Mouse (Mus musculus) stomach, embryonic 16.5 days (tissue): ENCODE measurements around the gene Ehmt1. TPM values are rescaled to one million over a fixed set of nuclear protein-coding genes. Genes with fewer than 3 reads are reported as not detected.

ENCODE experiments used
- ATAC-seq: fragments of 200-750 bp; cut with Nextera tagmentation; 2 replicates; pipeline ENCODE4 v1.8.0; 2017; ENCODE audit warnings: moderate number of reproducible peaks, moderate TSS enrichment; ENCODE audit not compliant: insufficient read depth, low FRiP score
- H3K27ac ChIP-seq: fragments of 300-500 bp; sonication (generic); 2 replicates; pipeline ENCODE4 v1.5.1; 2014; ENCODE audit warnings: low read length
- H3K27me3 ChIP-seq: fragments of 300-500 bp; sonication (generic); 2 replicates; pipeline ENCODE4 v1.6.1; 2014; ENCODE audit warnings: low read length, control low read depth, mixed read lengths; ENCODE audit not compliant: control insufficient read depth, insufficient read depth
- H3K36me3 ChIP-seq: fragments of 300-500 bp; sonication (generic); 2 replicates; pipeline ENCODE4 v1.6.1; 2014; ENCODE audit warnings: low read length; ENCODE audit not compliant: control insufficient read depth, insufficient read depth
- H3K4me1 ChIP-seq: fragments of 300-500 bp; sonication (generic); 2 replicates; pipeline ENCODE4 v1.6.1; 2014; ENCODE audit warnings: low read length, control low read depth, mixed read lengths; ENCODE audit not compliant: control insufficient read depth, insufficient read depth
- H3K4me2 ChIP-seq: fragments of 300-500 bp; sonication (generic); 2 replicates; pipeline ENCODE4 v1.6.1; 2014; ENCODE audit warnings: low read depth, low read length, mixed read lengths
- H3K4me3 ChIP-seq: fragments of 300-500 bp; sonication (generic); replicated peaks from 2 replicates; pipeline ENCODE4 v1.5.1; 2014; ENCODE audit warnings: mild to moderate bottlenecking, low read length
- H3K9ac ChIP-seq: fragments of 300-500 bp; sonication (generic); 2 replicates; pipeline ENCODE4 v1.6.1; 2014; ENCODE audit warnings: low read length
- H3K9me3 ChIP-seq: fragments of 300-500 bp; sonication (generic); replicated peaks from 2 replicates; pipeline ENCODE4 v1.6.1; 2016; ENCODE audit warnings: low read length, control low read depth; ENCODE audit not compliant: control insufficient read depth
- WGBS: fragments of 180-500 bp; shearing (Covaris S2); extraction: QIAGEN DNeasy Blood & Tissue Kit; methylation state at CpG from one replicate; pipeline ENCODE4 v1.1.7; 2014; 5-methylcytosine and 5-hydroxymethylcytosine counted together
- polyA plus RNA-seq: library from polyadenylated mRNA; unstranded; fragments of >200 nt; fragmentation: Nextera tagmentation; extraction: Ambion mirVana; gene quantifications from 2 replicates; pipeline ENCODE4 v1.2.1, GENCODE M21; 2015

Ehmt1 gene
- polyA plus RNA-seq, 1 experiment from 2014 or later = 66.6 TPM

DNA sequence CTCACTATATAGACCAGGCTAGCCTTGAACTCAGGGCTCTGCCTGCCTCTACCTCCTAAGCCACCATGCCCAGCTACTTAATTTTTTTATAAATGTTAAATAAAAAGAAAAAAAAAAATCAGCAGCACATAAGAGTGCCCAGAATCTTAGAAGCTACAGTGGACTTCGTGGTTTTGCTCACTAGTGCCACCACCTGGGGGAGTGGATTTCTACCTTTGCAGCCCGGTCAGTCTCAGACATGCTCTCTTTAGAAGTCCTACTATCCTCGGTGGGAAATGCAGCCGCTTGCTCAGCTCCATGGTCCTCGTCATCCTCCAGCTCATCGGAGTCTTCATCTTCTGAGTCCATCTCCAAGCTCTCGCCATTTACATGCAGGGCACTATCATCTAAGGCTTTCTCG, 56.4 kb downstream of the Ehmt1 start:
- no peak for ATAC-seq
- H3K36me3 ChIP-seq = peaks cover 8% of the 10 kb centered on the region

DNA sequence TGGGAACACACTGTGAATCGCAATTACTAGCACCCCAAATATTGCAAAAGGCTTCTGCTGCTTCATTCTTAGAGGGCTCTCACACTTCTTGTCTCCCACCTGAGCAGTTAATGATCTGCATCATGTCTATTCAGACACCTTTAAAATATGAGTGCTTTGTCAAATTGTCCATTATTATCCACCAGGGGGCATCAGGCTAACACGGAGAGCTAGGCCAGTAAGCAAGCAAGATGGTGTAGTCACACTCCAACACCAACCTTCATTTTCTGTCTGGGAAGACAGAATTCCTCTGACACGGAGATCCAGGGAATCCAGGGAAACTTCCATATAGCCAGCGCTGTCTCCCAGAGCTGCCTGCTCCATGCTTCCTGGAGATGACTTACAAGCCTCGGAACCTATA, 67.0 kb downstream of the Ehmt1 start:
- H3K4me1 ChIP-seq = no peaks in the 10 kb centered on the region
- no peak for ATAC-seq
- 72% methylated on average over 5 of the region's 5 CpGs for WGBS
- H3K36me3 ChIP-seq = peaks cover 6% of the 10 kb centered on the region
- H3K9me3 ChIP-seq = no peaks in the 10 kb centered on the region
- H3K4me2 ChIP-seq = no peak overlapping the region
- no peaks in the 10 kb centered on the region for H3K27me3 ChIP-seq
- no peak overlapping the region for H3K27ac ChIP-seq
- H3K4me3 ChIP-seq = no peak overlapping the region
- H3K9ac ChIP-seq = no peak overlapping the region

More for the DNA sequence above, 56.4 kb downstream of the Ehmt1 start:
- Histone ChIP-seq H3K9me3 (no peaks in the 10 kb centered on the region), H3K27ac (no peak overlapping the region), H3K4me2 (no peak overlapping the region), H3K4me1 (no peaks in the 10 kb centered on the region), H3K27me3 (no peaks in the 10 kb centered on the region), H3K9ac (no peak overlapping the region), H3K4me3 (no peak overlapping the region)
- WGBS = 89% methylated on average over 8 of the region's 8 CpGs

DNA sequence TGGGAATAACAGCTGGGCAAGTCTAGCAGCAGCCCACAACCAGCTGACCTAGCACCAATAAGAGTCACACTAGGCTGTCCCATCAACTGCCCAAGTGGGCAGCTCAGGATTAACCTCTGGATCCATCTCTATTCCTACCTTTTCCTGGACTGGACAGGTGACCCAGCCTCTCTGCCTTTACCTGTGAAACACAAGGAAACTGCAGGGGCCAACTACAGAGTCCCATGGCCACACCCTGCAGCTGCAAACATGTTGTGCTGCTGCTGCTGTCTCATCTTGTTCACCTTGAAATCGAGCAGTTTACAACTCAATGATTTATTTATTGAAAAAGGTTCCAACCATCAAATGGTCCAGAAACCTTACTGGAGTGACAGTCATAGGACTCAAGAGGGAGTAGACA, 72.9 kb downstream of the Ehmt1 start:
- no peak for ATAC-seq
- no peak overlapping the region for H3K27ac ChIP-seq
- H3K27me3 ChIP-seq = no peaks in the 10 kb centered on the region
- no peak overlapping the region for H3K4me3 ChIP-seq
- H3K9me3 ChIP-seq = no peaks in the 10 kb centered on the region
- 74% methylated on average over 1 of the region's 1 CpGs for WGBS
- no peaks in the 10 kb centered on the region for H3K4me1 ChIP-seq
- no peak overlapping the region for H3K4me2 ChIP-seq
- H3K36me3 ChIP-seq = peaks cover 4% of the 10 kb centered on the region
- no peak overlapping the region for H3K9ac ChIP-seq

DNA sequence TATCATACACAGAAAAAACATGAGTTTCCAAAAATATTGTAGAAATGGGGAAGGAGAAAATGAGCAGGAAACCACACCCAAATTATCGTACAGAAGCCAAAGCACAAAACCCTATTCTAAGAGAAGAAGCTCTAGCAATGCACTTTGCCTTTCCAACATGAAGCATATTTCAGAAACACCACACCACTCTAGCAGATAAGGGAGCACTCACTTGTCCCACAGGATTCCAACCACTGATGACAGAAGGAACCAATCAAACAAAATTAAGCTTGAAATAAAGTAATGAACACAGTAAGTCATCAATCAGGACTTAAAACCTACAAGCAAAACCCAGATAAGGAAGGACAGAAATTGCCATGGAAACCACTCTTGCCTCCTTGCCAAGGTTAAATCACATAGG, 74.2 kb downstream of the Ehmt1 start:
- WGBS = 71% methylated on average over 1 of the region's 1 CpGs
- Histone ChIP-seq H3K36me3 (peaks cover 6% of the 10 kb centered on the region), H3K9me3 (no peaks in the 10 kb centered on the region)

DNA sequence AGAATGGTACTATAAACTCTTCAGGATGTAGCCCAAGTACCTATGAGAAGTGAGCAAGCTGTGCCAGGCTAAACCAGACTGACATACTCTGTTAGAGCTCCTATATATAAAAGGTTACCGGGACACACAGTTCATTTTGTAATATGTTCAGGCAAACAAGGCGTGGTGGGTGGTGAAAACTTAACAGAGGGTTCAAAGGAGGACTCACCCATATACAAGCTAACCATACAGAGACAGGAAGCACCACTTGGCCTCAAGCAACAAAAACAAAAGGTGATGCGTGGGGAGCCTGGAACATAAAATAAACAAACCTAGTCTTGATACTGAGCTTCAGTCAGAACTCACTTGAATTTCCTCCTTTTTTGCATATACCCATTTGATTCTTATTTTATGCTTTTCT, 88.8 kb downstream of the Ehmt1 start:
- Histone ChIP-seq H3K27ac (no peak overlapping the region), H3K4me2 (no peak overlapping the region), H3K4me1 (no peaks in the 10 kb centered on the region), H3K27me3 (no peaks in the 10 kb centered on the region), H3K9ac (no peak overlapping the region), H3K4me3 (no peak overlapping the region), H3K36me3 (peaks cover 24% of the 10 kb centered on the region), H3K9me3 (no peaks in the 10 kb centered on the region)
- WGBS = 68% methylated on average over 3 of the region's 3 CpGs
- ATAC-seq = no peak

More for the DNA sequence above, 74.2 kb downstream of the Ehmt1 start:
- Histone ChIP-seq H3K9ac (no peak overlapping the region), H3K4me1 (no peaks in the 10 kb centered on the region), H3K27ac (no peak overlapping the region), H3K27me3 (no peaks in the 10 kb centered on the region), H3K4me2 (no peak overlapping the region), H3K4me3 (no peak overlapping the region)
- ATAC-seq = no peak

DNA sequence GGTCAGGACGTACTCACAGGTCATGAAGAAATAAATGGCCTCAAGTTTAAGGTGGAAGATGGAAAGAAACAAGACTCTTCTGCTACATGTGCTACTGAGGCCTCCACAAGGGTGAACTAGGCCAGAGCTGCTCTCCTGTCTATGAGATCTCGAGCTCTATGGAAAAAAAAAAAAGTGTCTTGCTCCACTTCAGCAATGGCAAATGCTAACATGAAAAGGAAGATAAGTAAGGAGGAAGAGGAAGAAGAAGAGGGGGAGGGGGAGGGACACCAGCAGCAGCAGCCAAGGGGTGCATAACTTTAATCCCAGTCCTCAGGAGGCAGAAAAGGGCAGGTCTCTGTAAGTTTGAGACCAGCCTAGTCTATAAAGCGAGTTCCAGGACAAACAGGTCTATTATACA, 109.7 kb downstream of the Ehmt1 start:
- peaks cover 22% of the 10 kb centered on the region for H3K36me3 ChIP-seq
- ATAC-seq = no peak
- WGBS = 73% methylated on average over 3 of the region's 3 CpGs

DNA sequence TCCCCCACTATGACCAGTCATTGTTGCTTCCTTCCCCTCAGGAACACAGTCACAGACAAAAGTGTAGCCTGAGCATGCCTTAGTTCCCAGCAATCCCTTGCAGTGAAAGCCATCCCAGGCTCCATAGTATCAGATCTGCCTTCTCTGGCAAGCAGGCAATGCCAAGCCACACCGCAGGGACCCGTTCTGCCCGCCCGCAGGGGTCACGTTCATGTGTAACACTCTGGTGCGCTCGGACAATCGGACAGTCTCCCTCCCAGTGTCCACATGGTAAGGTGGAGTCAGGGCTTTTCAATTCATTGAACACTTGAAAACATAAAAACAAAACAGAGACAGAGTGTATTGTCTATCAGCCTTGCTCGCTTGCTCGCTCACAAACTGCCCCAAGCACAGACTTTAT, 111.7 kb downstream of the Ehmt1 start:
- no peak overlapping the region for H3K27ac ChIP-seq
- H3K9me3 ChIP-seq = no peaks in the 10 kb centered on the region
- H3K4me2 ChIP-seq = no peak overlapping the region
- WGBS = 96% methylated on average over 10 of the region's 10 CpGs
- no peak overlapping the region for H3K4me3 ChIP-seq
- no peaks in the 10 kb centered on the region for H3K27me3 ChIP-seq
- H3K36me3 ChIP-seq = peaks cover 7% of the 10 kb centered on the region
- no peaks in the 10 kb centered on the region for H3K4me1 ChIP-seq
- no peak overlapping the region for H3K9ac ChIP-seq
- no peak for ATAC-seq

More for the DNA sequence above, 109.7 kb downstream of the Ehmt1 start:
- H3K4me2 ChIP-seq = no peak overlapping the region
- H3K9me3 ChIP-seq = no peaks in the 10 kb centered on the region
- no peak overlapping the region for H3K4me3 ChIP-seq
- H3K27ac ChIP-seq = no peak overlapping the region
- H3K9ac ChIP-seq = no peak overlapping the region
- no peaks in the 10 kb centered on the region for H3K4me1 ChIP-seq
- no peaks in the 10 kb centered on the region for H3K27me3 ChIP-seq

DNA sequence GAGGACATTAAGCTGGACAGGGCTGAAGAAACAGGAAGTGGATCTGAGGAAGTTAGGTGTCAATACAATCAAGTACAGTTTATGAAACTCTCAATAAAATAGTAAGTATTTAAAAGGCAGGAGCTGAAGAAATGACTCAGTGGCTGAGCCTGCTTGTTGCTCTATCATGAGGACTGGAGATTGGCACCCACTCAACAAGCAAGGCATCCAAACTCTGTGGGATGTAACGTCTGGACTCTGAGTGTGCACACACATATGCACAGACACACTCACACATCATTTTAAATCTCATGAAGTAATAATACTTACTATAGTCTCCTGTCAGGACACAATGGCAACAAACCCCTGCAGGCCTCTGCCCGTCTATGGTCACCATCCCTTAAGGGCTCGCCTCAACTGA, 112.4 kb downstream of the Ehmt1 start:
- 92% methylated on average over 3 of the region's 3 CpGs for WGBS
- no peaks in the 10 kb centered on the region for H3K4me1 ChIP-seq
- no peak overlapping the region for H3K4me2 ChIP-seq
- no peak for ATAC-seq
- peaks cover 7% of the 10 kb centered on the region for H3K36me3 ChIP-seq
- H3K9me3 ChIP-seq = no peaks in the 10 kb centered on the region
- H3K27ac ChIP-seq = no peak overlapping the region
- H3K9ac ChIP-seq = no peak overlapping the region
- H3K4me3 ChIP-seq = no peak overlapping the region
- no peaks in the 10 kb centered on the region for H3K27me3 ChIP-seq

DNA sequence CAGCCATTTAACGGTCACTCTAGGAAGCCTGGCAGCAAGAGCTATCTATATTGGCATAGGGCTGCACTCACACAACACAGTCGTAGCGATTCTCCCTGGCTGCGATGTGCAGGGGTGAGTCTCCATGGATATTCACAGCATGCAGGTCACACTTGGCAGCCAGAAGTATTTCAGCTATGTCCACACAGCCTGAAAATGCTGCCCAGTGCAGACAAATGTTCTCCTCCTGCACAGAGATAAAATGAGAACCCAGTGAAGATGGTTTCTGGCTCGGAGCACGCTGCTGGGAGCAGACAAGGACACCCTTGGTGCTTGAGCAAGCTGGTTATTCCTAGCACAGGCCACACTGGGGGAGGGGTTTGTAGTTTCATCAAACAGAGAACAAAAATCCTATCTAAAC, 113.3 kb downstream of the Ehmt1 start:
- H3K4me3 ChIP-seq = no peak overlapping the region
- WGBS = 92% methylated on average over 6 of the region's 6 CpGs
- H3K9ac ChIP-seq = no peak overlapping the region
- H3K9me3 ChIP-seq = no peaks in the 10 kb centered on the region
- no peak overlapping the region for H3K4me2 ChIP-seq
- peaks cover 15% of the 10 kb centered on the region for H3K36me3 ChIP-seq
- H3K27ac ChIP-seq = no peak overlapping the region
- H3K4me1 ChIP-seq = no peaks in the 10 kb centered on the region
- no peaks in the 10 kb centered on the region for H3K27me3 ChIP-seq
- ATAC-seq = no peak

DNA sequence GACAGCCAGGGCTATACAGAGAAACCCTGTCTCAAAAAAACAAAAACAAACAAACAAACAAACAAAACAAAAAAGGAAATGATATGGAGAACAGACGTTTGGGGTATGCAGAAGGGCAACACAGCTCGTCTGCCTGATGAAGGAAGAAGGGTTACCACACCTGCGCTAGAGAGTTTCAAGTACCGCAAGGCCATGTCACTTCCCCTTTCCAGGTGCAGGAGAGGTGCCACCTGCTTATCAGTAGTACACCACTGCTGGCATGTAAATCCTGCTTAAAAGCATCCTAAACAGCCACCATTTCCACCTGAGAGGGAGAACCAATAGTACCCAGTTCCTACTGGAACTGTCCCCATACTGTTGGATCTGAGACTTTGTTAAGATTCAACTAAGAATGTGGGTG, 113.8 kb downstream of the Ehmt1 start:
- Histone ChIP-seq H3K4me1 (no peaks in the 10 kb centered on the region), H3K9ac (no peak overlapping the region), H3K27me3 (no peaks in the 10 kb centered on the region), H3K4me2 (no peak overlapping the region), H3K36me3 (peaks cover 20% of the 10 kb centered on the region), H3K9me3 (no peaks in the 10 kb centered on the region), H3K4me3 (no peak overlapping the region), H3K27ac (no peak overlapping the region)
- WGBS = 86% methylated on average over 4 of the region's 4 CpGs
- ATAC-seq = no peak
